In genomic region chr13:70866971-70867625, GRCm38 (mm10) we compare ENCODE assay signal across 19 mouse cellular contexts. TPM values are rescaled to one million over a fixed set of nuclear protein-coding genes. Genes with fewer than 3 reads are reported as not detected.
DNase-seq lines count a peak whose midpoint lies in the region; ATAC-seq and TF ChIP-seq lines count a peak whose summit lies in the region.
"Had no signal": no experiment of that assay in that cellular context is flagged by ENCODE, and none has a peak within 500 bp of the region (broad histone marks: within the 10 kb centered on the region; RNA-seq: fewer than 3 reads in every experiment).

No protein-coding gene starts in this region.

- no peak for TF ChIP-seq POLR2A in heart, adult 2 months (IDR thresholded peaks at IDR 0.05; ENCODE audit: insufficient read depth, low read depth, low read length)

- intact Hi-C loops in heart, adult 2 months (cut with DNase I) = no loop called here

- no peak for TF ChIP-seq CTCF in heart, adult 2 months (IDR thresholded peaks at IDR 0.05)

- ATAC-seq in stomach, embryonic 15.5 days (ENCODE audit: insufficient read depth, low FRiP score, low read depth) = peak; percentile 90
- ATAC-seq in forebrain, embryonic 13.5 days = no peak
- ATAC-seq: inflammation-experienced regulatory T-cells, adult 6 months had no signal

- H3K9me3 ChIP-seq in heart, embryonic 10.5 days = no peaks in the 10 kb centered on the region
- H3K9me3 ChIP-seq in stomach, embryonic 15.5 days = no peaks in the 10 kb centered on the region
- no peaks in the 10 kb centered on the region for H3K9me3 ChIP-seq in forebrain, embryonic 13.5 days (replicated peaks)
- H3K9me3 ChIP-seq: heart, embryonic 13.5 days; midbrain, embryonic 12.5 days had no signal

- H3K9ac ChIP-seq in heart, adult 2 months (ENCODE audit: low read depth, low read length) = no peak overlapping the region
- H3K9ac ChIP-seq in stomach, embryonic 15.5 days = no peak overlapping the region
- no peak overlapping the region for H3K9ac ChIP-seq in forebrain, embryonic 13.5 days
- H3K9ac ChIP-seq: heart, embryonic 13.5 days; midbrain, embryonic 12.5 days had no signal

- DNase-seq in heart, embryonic 10.5 days (ENCODE audit: low spot score) = peak; percentile 63
- no peak for DNase-seq in heart, adult 2 months
- peak; percentile 25 to 76 for DNase-seq in kidney, adult 8-10 months
- DNase-seq in kidney, postnatal 4 days = peak; percentile 29 to 52
- no peak for DNase-seq in adrenal gland, postnatal 14 days
- no peak for DNase-seq in urinary bladder, adult 2 months (ENCODE audit: low spot score)
- DNase-seq: cerebellum, adult 9-10 months; embryo, embryonic 11 days; gastrocnemius, postnatal 36 days; right cerebral cortex, postnatal 25 days; thymus, postnatal 14 days had no signal

- H3K27me3 ChIP-seq in heart, embryonic 10.5 days (ENCODE audit: insufficient read depth, poor library complexity, severe bottlenecking) = no peaks in the 10 kb centered on the region
- H3K27me3 ChIP-seq in heart, adult 2 months (ENCODE audit: control insufficient read depth, insufficient read depth, low read length) = no peaks in the 10 kb centered on the region
- H3K27me3 ChIP-seq in stomach, embryonic 15.5 days (replicated peaks) = no peaks in the 10 kb centered on the region
- H3K27me3 ChIP-seq in forebrain, embryonic 13.5 days = peaks cover 16% of the 10 kb centered on the region
- H3K27me3 ChIP-seq: CH12.LX; heart, embryonic 13.5 days; midbrain, embryonic 12.5 days had no signal

- WGBS in heart, embryonic 10.5 days = 89% methylated on average over 11 of the region's 11 CpGs
- WGBS in heart, adult 2 months = 91% methylated on average over 11 of the region's 11 CpGs
- WGBS in stomach, embryonic 15.5 days = 83% methylated on average over 11 of the region's 11 CpGs
- WGBS in forebrain, embryonic 13.5 days = 97% methylated on average over 11 of the region's 11 CpGs

- H3K4me2 ChIP-seq in stomach, embryonic 15.5 days = no peak overlapping the region
- no peak overlapping the region for H3K4me2 ChIP-seq in forebrain, embryonic 13.5 days
- H3K4me2 ChIP-seq: heart, embryonic 13.5 days; midbrain, embryonic 12.5 days had no signal

- H3K4me3 ChIP-seq in heart, embryonic 10.5 days = no peak overlapping the region
- H3K4me3 ChIP-seq in heart, adult 2 months = no peak overlapping the region
- H3K4me3 ChIP-seq in stomach, embryonic 15.5 days (replicated peaks) = no peak overlapping the region
- H3K4me3 ChIP-seq in forebrain, embryonic 13.5 days = no peak overlapping the region
- H3K4me3 ChIP-seq: erythroblast, embryonic 14.5 days; heart, embryonic 13.5 days; midbrain, embryonic 12.5 days had no signal

- H3K79me2 ChIP-seq in heart, adult 2 months (replicated peaks; ENCODE audit: control insufficient read depth, insufficient read depth, low read length) = no peaks in the 10 kb centered on the region

- no peak for TF ChIP-seq EP300 in heart, adult 2 months (IDR thresholded peaks at IDR 0.05; ENCODE audit: insufficient read depth, low read depth, low read length)

- H3K27ac ChIP-seq in heart, embryonic 10.5 days = no peak overlapping the region
- no peak overlapping the region for H3K27ac ChIP-seq in heart, adult 2 months
- no peak overlapping the region; the same call in 1 of the 2 replicates for H3K27ac ChIP-seq in stomach, embryonic 15.5 days
- H3K27ac ChIP-seq in forebrain, embryonic 13.5 days = no peak overlapping the region
- H3K27ac ChIP-seq: heart, embryonic 13.5 days; midbrain, embryonic 12.5 days had no signal

- H3K36me3 ChIP-seq in heart, embryonic 10.5 days = no peaks in the 10 kb centered on the region
- H3K36me3 ChIP-seq in heart, adult 2 months (ENCODE audit: control insufficient read depth, insufficient read depth, low read length) = no peaks in the 10 kb centered on the region
- no peaks in the 10 kb centered on the region for H3K36me3 ChIP-seq in stomach, embryonic 15.5 days
- H3K36me3 ChIP-seq in forebrain, embryonic 13.5 days (ENCODE audit: poor library complexity, severe bottlenecking) = no peaks in the 10 kb centered on the region
- H3K36me3 ChIP-seq: heart, embryonic 13.5 days; midbrain, embryonic 12.5 days had no signal

- H3K4me1 ChIP-seq in heart, embryonic 10.5 days = no peaks in the 10 kb centered on the region
- H3K4me1 ChIP-seq in heart, adult 2 months (ENCODE audit: control insufficient read depth, insufficient read depth, low read length) = no peaks in the 10 kb centered on the region
- H3K4me1 ChIP-seq in stomach, embryonic 15.5 days = no peaks in the 10 kb centered on the region
- H3K4me1 ChIP-seq in forebrain, embryonic 13.5 days = peaks cover 10% of the 10 kb centered on the region
- H3K4me1 ChIP-seq: heart, embryonic 13.5 days had no signal

RNA-seq across cellular contexts. Expression of gene Adamts16, which starts 25.5 kb away (rescaled TPM):
- polyA plus RNA-seq in heart, embryonic 10.5 days (2016; fragmentation: Nextera tagmentation; extraction: Ambion mirVana) = 0.38 TPM in 1 of 2 replicates, not detected in the other
- not detected for total RNA-seq in heart, adult 2 months (2021)
- 0.04 TPM in 1 of 2 replicates, not detected in the other for polyA plus RNA-seq in heart, adult 2 months (2012; rRNA removed)
- polyA plus RNA-seq in stomach, embryonic 15.5 days (2015; fragmentation: Nextera tagmentation; extraction: Ambion mirVana) = 2.6 and 3.5 TPM in 2 replicates
- 1.2 TPM in 2 replicates for total RNA-seq in adrenal gland, postnatal 14 days (2021)
- 0.18 and 0.21 TPM in 2 replicates for polyA plus RNA-seq in forebrain, embryonic 13.5 days (2015; fragmentation: Nextera tagmentation; extraction: Ambion mirVana)
- 0.09 and 0.18 TPM in 2 replicates for polyA plus RNA-seq in urinary bladder, adult 2 months (2012; rRNA removed)
- total RNA-seq: CH12.LX; hematopoietic stem cell, adult 5-6 weeks had no signal
- polyA plus RNA-seq: erythroblast, embryonic 14.5 days; inflammation-experienced regulatory T-cells, adult 6 months had no signal

Comparison
In these comparisons a context has a peak if more than half of its experiments do, and no peak if none do; other contexts are left out.
1. DNase-seq: peak in heart, embryonic 10.5 days (single experiment), kidney, adult 8-10 months (2 of 2) and kidney, postnatal 4 days (2 of 2); none in heart, adult 2 months (0 of 2), adrenal gland, postnatal 14 days (single experiment) and urinary bladder, adult 2 months (single experiment).